Comparison of ENCODE assay signal across 13 mouse cellular contexts in the genomic region with DNA sequence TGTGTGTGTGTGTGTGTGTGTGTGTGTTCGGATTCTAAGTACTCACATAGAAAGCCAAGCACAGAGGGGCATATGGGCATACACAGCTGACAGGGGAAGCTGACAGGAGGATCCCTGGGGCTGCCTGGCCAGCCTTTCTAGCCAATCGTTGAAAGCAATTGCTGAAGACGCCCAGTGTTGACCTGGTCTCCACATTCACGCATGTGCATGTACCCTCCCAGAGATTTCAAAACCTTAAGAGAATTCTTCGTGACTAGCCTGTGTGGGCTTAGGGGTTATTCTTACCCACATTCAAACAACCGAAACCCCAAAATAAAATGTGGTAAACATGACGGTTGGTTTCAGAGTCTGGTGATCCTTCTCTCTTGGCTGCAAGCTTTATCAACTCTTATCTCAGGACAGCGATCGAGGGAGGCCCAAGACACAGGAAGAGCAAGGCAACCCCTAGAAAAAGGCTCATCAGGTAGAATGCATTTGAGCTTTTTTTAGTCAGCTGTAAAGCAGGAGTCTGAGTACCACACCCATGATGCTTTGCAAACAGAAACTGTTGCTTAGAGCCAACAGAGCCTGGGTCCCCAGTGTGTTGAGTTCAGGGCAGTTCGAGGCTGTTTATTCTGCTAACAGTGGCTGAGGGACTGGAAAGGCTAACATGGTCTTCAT. TPM values are rescaled to one million over a fixed set of nuclear protein-coding genes. Genes with fewer than 3 reads are reported as not detected.
DNase-seq lines count a peak whose midpoint lies in the region; ATAC-seq lines count a peak whose summit lies in the region.
"Had no signal": no experiment of that assay in that cellular context is flagged by ENCODE, and none has a peak within 500 bp of the region (broad histone marks: within the 10 kb centered on the region; RNA-seq: fewer than 3 reads in every experiment).

No protein-coding gene starts in this region.

- ATAC-seq in megakaryocyte, adult 5-6 weeks (ENCODE audit: poor library complexity, severe bottlenecking): peak; percentile 30
- ATAC-seq in forebrain, embryonic 12.5 days (ENCODE audit: low FRiP score): no peak

- no peak overlapping the region for H3K4me3 ChIP-seq in forebrain, embryonic 12.5 days (replicated peaks)
- H3K4me3 ChIP-seq: hindbrain, embryonic 15.5 days; layer of hippocampus, adult 2 months; lung, embryonic 15.5 days; neural tube, embryonic 13.5 days had no signal

- H3K9ac ChIP-seq in forebrain, embryonic 12.5 days: no peak overlapping the region
- H3K9ac ChIP-seq: hindbrain, embryonic 15.5 days; lung, embryonic 15.5 days; neural tube, embryonic 13.5 days had no signal

- no peaks in the 10 kb centered on the region for H3K36me3 ChIP-seq in forebrain, embryonic 12.5 days (replicated peaks)
- H3K36me3 ChIP-seq: hindbrain, embryonic 15.5 days; lung, embryonic 15.5 days; neural tube, embryonic 13.5 days had no signal

- peak; percentile 17 for DNase-seq in adrenal gland, postnatal 10 days
- no peak for DNase-seq in adrenal gland, postnatal 25 days
- DNase-seq in spleen, postnatal 36 days (ENCODE audit: low spot score in 2 of 2): peak; percentile 27 to 36
- no peak for DNase-seq in spleen, postnatal 10 days (ENCODE audit: low spot score in 2 of 2)
- peak; percentile 42 for DNase-seq in thymus, postnatal 4 days
- no peak for DNase-seq in kidney, postnatal 4 days
- DNase-seq: right cerebral cortex, postnatal 4 days had no signal

- H3K27me3 ChIP-seq in forebrain, embryonic 12.5 days: 0 out of 2 replicates have a peak, but pooled peaks cover 3% of the 10 kb centered on the region
- H3K27me3 ChIP-seq: hindbrain, embryonic 15.5 days; lung, embryonic 15.5 days; neural tube, embryonic 13.5 days had no signal

- peaks cover 10% of the 10 kb centered on the region for H3K4me1 ChIP-seq in forebrain, embryonic 12.5 days

- H3K9me3 ChIP-seq in forebrain, embryonic 12.5 days: no peaks in the 10 kb centered on the region
- H3K9me3 ChIP-seq: hindbrain, embryonic 15.5 days; lung, embryonic 15.5 days; neural tube, embryonic 13.5 days had no signal

- no peak overlapping the region for H3K4me2 ChIP-seq in forebrain, embryonic 12.5 days
- H3K4me2 ChIP-seq: hindbrain, embryonic 15.5 days; lung, embryonic 15.5 days; neural tube, embryonic 13.5 days had no signal

- 92% methylated on average over 10 of the region's 10 CpGs for WGBS in forebrain, embryonic 12.5 days

- no peak overlapping the region for H3K27ac ChIP-seq in forebrain, embryonic 12.5 days
- H3K27ac ChIP-seq: hindbrain, embryonic 15.5 days; layer of hippocampus, adult 2 months; neural tube, embryonic 13.5 days had no signal

RNA-seq across cellular contexts. Expression of a gene that starts 9.2 kb away (rescaled TPM):
- 10 to 100 TPM; 29.5 to 32.4 TPM for total RNA-seq in adrenal gland, postnatal 10 days (2021)
- 37.6 and 41.9 TPM in 2 replicates for total RNA-seq in adrenal gland, postnatal 25 days (2021)
- 29.9 and 34.3 TPM in 2 replicates for total RNA-seq in megakaryocyte, adult 5-6 weeks (2015)
- total RNA-seq in megakaryocyte, adult 5-6 weeks (2017): 19.6 and 25.2 TPM in 2 replicates
- 5.6 and 6.6 TPM in 2 replicates for polyA plus RNA-seq in forebrain, embryonic 12.5 days (2016; fragmentation: Nextera tagmentation; extraction: Ambion mirVana)

RNA-seq across cellular contexts. Expression of a gene that starts 54.5 kb away (rescaled TPM):
- total RNA-seq in adrenal gland, postnatal 10 days (2021): 1 to 10 TPM; 3.2 to 5.1 TPM
- total RNA-seq in adrenal gland, postnatal 25 days (2021): 3.2 and 3.8 TPM in 2 replicates
- 35.5 and 35.6 TPM in 2 replicates for total RNA-seq in megakaryocyte, adult 5-6 weeks (2015)
- 61.2 and 76.5 TPM in 2 replicates for total RNA-seq in megakaryocyte, adult 5-6 weeks (2017)
- 0.77 and 0.90 TPM in 2 replicates for polyA plus RNA-seq in forebrain, embryonic 12.5 days (2016; fragmentation: Nextera tagmentation; extraction: Ambion mirVana)

Comparison
In these comparisons a context has a peak if more than half of its experiments do, and no peak if none do; other contexts are left out.
1. DNase-seq: peak in adrenal gland, postnatal 10 days (single experiment), spleen, postnatal 36 days (2 of 2) and thymus, postnatal 4 days (single experiment); none in adrenal gland, postnatal 25 days (single experiment), spleen, postnatal 10 days (0 of 2) and kidney, postnatal 4 days (0 of 2).